Mouse (Mus musculus) layer of hippocampus, adult 9-10 months (tissue): ENCODE data around the gene Wdr83.

Experiments
- DNase-seq: peaks from one replicate; pipeline ENCODE4 v3.0.0; 2022; ENCODE audit warnings: low spot score

The Wdr83 gene

DNA sequence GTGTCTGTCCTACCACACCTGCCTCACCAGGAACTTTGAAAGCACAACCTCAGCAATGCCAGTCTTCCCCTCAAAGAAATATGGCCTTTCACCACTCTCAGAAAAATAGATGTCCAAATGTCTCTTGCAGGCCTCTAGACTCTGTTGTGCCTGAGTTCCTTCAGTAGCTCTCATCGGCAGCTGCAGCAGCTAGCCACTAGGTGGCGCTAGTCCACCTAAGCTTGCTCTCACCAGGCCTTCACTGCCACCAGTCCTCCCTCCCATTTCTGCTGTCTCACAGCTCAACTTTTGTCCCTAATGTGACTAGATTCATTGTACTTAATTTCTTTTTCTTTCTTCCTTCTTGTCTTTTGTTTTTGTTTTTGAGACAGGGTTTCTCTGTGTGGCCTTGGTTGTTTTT, 4.1 kb downstream of the Wdr83 start:
- DNase-seq, result peak; percentile 83

- DNase-seq, result no peak
These were observed 5.1 kb downstream of the Wdr83 start for GRCm38 (mm10) chr8:85076001-85076400.

GRCm38 (mm10) chr8:85074617-85075016, 6.5 kb downstream of the Wdr83 start:
- DNase-seq, result no peak

- DNase-seq, result no peak
These were observed 6.9 kb downstream of the Wdr83 start for GRCm38 (mm10) chr8:85074167-85074566.

GRCm38 (mm10) chr8:85073041-85073612, 8.0 kb downstream of the Wdr83 start:
- DNase-seq, result no peak

GRCm38 (mm10) chr8:85072364-85072929, 8.7 kb downstream of the Wdr83 start:
- DNase-seq, result no peak

DNA sequence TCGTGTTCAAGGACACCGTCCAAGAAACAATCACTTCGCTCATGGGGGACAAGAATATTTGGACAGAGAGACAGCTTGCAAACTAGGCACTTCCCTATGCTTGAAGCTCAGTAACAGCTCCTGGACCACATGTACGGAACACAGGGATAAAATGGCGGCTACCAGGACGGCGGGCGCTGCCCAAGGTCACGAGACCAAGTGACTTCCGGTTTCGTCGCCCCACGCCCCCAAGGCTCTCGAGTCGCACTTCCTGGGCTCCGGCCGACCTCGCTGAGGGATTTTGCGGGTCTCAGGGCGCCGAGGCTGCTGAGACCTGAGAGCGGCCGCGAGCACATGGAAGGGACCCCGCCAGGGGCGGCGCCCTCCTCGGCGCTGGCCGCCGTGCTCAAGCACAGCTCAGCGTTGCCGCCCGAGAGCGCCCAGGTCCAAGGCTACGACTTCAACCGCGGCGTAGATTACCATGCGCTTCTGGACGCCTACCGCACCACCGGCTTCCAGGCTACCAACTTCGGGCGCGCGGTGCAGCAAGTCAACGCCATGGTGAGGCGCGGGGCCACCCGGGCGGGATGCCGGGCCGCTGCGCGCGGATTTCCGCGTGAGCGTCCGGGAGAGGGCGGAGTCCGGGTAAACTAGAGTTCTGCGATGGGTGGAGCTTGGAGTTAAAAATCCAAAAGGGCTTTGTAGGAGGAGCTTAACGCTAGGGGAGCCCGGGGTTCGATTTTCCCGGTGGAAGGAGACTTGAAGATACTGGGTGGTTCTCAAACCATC, 9.4 kb downstream of the Wdr83 start, which contains the start of gene Dhps:
TSS of gene Dhps (plus strand) at position 244 of the 768 bp plus-strand sequence.
- peak; percentile 83 for DNase-seq

DNA sequence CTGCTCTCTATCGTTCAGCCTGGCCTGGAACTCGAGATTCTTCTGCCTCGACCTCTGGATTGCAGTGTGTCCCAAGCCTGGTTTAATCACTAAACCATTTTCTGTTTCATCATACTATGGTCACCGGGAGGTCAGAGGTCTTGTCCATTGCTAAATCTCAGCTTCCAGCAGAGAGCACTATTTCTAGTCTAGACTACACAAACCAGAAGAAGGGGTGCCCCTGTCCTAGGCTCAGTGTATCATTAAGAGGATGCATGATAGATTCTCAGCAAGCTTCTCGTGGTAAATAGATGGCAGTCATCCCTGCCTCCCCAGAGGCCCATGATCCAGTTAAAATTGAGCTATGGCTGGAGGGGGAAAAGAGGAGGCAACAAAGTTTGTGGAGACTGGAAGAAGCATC, 10.1 kb downstream of the Wdr83 start:
- no peak for DNase-seq

GRCm38 (mm10) chr8:85067982-85068381, 13.1 kb downstream of the Wdr83 start, which contains the start of gene Gm5741:
Gm5741 (minus strand) TSS chr8:85067982.
- no peak for DNase-seq

- DNase-seq, result no peak
These were observed 14.0 kb downstream of the Wdr83 start for GRCm38 (mm10) chr8:85067155-85067554.

- DNase-seq, result no peak
These were observed 15.9 kb downstream of the Wdr83 start for GRCm38 (mm10) chr8:85065213-85065612.

- no peak for DNase-seq
These were observed 18.5 kb downstream of the Wdr83 start for GRCm38 (mm10) chr8:85062603-85063002.

DNA sequence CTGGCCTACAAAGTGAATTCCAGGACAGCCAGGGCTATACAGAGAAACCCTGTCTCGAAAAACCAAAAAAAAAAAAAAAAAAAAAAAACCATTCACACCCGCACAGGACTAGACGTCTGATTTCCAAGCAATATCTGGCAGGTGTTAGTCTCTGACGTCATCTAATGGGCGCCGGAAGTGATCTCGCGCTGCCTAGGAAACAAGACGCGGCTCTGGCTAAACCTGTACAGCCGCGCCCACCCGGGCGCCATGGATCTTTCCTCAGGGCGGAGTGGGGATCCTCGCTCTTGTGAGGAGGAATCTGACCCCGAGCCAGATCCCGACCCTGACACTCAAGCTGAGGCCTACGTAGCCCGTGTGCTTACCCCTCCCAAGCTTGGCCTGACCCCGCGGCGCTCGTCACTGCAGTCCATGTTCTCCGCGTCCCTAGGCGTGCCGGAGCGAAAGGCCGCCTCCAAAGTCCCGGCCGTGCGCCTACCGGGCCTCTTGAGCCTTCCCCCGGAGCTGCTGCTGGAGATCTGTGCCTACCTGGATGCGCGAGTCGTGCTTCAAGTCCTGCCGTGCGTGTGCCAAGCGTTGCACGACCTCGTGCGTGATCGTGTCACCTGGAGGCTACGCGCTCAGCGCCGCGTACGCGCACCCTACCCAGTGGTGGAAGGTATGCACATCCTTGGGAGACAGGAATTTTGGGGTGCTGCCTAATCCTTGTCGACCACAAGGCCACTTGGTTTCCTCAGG, 21.1 kb downstream of the Wdr83 start, which contains the start of gene Fbxw9:
TSS of gene Fbxw9 (plus strand) at position 177 of the 738 bp plus-strand sequence.
- DNase-seq, result peak; percentile 88

DNA sequence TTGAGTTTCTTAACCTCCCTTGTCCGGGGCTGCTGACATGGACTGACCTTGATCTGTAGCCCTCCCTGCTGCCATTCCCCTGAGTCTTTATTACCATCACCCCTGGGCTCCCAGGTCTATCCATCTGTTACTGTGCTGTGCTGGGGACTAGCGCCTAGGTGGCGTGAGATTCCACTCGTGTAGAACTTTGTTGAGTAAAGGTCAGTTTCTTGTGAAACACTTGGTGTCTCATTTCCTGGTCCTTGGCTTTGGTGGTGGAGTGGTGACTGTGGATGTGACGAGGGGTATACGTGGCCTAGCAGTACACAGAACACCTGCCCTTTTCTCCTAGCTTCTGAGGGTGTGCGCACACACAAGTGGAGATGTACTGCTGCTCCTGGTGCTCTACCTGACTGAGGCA, 23.7 kb downstream of the Wdr83 start:
- DNase-seq, result no peak

GRCm38 (mm10) chr8:85043619-85044018, 37.5 kb downstream of the Wdr83 start:
- DNase-seq, result no peak

GRCm38 (mm10) chr8:85037681-85038531, 43.2 kb downstream of the Wdr83 start:
- DNase-seq, result no peak

DNA sequence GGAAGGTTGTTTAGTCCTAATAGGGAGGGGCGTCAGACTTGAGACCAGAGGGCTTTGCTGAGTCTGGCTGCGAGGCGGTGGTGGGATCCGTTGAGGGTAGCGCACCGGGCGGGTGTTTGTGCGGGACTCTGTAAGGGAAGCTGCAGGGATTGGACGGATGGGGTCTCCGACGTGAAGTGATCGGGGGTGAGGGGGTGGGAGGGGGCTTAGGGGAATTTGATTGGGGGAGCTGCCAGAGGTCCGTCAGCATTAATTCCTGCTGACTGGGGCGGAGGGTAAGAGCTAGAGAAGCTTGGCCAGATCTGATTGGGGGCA, 43.8 kb downstream of the Wdr83 start:
- no peak for DNase-seq

DNA sequence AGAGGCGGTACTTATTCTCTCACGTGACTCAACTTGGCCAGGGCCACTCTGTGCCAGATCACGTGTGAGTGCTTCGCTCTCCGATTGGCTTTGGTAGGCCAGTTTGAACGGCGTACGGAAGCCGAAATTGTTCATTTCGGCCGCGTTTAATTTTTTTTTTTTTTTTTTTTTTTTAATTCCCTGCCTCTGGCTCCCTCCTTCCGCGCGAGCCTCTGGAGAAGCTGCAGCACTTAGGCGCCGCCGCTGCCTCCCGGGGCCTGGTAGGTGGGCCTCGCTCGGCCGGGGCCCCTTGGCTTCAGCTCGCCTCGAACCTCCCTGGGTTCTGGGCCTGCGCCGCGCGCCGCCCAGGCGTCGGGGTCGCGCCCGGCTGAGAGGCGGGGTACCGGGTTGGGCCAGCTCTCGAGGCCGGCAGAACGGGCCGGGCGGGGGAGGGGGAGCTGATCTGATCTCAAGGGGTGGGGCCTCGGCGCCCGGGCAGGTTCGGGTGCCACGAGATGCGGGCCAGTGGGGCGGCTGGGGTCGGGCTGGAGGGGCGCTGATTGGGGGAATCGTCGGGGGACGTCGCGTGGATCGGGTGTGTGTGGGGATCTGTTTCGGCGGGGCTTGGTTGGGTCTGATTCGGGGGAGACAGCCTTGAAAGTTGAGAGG, 44.3 kb downstream of the Wdr83 start, which contains the start of gene Tnpo2:
TSS of gene Tnpo2 (plus strand) at position 198 of the 648 bp plus-strand sequence.
- DNase-seq, result peak; percentile 86

DNA sequence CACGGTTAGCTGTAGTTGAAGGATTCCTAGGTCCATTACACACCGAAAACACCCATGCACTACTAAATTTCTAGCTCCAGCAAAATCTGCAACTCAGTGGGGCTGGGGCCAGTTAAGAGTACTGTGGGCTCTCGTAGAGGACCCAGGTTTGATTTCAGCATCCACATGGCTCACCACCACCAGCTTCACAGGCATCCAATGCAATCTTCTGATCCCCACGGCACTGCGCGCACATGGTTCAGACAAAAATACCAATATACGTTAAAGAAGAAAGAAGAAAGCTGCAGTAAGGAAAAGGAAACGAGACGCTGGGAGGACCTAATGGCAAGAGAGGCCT, 44.8 kb downstream of the Wdr83 start:
- no peak for DNase-seq

DNA sequence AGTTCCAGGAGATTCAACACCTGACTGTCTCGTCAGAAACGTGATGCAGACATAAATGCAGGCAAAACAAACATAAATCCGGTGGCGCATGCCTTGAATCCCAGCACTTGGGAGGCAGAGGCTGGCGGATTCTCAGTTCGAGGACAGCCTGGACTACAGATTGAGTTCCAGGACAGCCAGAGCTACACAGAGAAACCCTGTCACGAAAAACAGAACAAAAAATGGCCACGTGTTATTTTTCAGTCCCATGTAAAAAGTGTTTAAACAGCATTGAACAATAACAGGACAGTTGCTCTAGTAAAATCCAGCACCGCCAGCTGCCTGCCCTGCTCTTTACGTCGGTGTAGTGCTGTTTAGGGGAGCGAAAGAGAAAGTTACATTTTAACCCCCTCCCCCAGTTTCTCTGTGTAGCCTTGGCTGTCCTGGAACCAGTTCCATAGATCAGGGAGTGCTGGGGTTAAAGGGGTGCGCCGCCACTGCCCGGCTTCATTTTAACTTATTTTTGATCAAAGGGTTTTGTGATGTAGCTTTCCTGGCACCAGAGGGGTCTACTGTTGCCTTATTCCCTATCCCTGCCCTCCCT, 45.3 kb downstream of the Wdr83 start:
- no peak for DNase-seq
